Mouse (Mus musculus) spleen, adult 18-20 months (tissue): ENCODE data around the gene Spint2.
A peak's percentile ranks its signal among the peaks of the same experiment; 100 is the strongest.
"Not testable (repeated sequence)": the region's sequence is repeated elsewhere in the genome, so short reads cannot be mapped to it uniquely, and the experiment has no call there.

ENCODE experiments used
- DNase-seq, 2 experiments: peaks; one replicate each; pipeline ENCODE4 v3.0.0; 2022; ENCODE audit warnings: mixed read lengths in 2 of 2

Gene Spint2

GRCm38 (mm10) chr7:29237596-29237995, 44.1 kb downstream of the Spint2 start:
- peak in 1 of 2 experiments; percentile 21 for DNase-seq

GRCm38 (mm10) chr7:29236593-29236992, 45.1 kb downstream of the Spint2 start:
- DNase-seq, result no peak

GRCm38 (mm10) chr7:29234661-29235060, 47.1 kb downstream of the Spint2 start:
- no peak for DNase-seq

GRCm38 (mm10) chr7:29233745-29234144, 48.0 kb downstream of the Spint2 start:
- no peak for DNase-seq

GRCm38 (mm10) chr7:29232247-29233013, 49.3 kb downstream of the Spint2 start, which contains the start of gene Kcnk6:
TSS of gene Kcnk6 (minus strand) at chr7:29232515.
- DNase-seq, result peak; percentile 35 to 56

- no peak for DNase-seq
Observed at GRCm38 (mm10) chr7:29231517-29231916, 50.2 kb downstream of the Spint2 start.

GRCm38 (mm10) chr7:29230560-29230959, 51.2 kb downstream of the Spint2 start:
- DNase-seq, result no peak

GRCm38 (mm10) chr7:29228202-29228601, 53.5 kb downstream of the Spint2 start:
- DNase-seq, result no peak

- DNase-seq, result no peak
Observed at GRCm38 (mm10) chr7:29225520-29225919, 56.2 kb downstream of the Spint2 start.

- DNase-seq, result no peak
Observed at GRCm38 (mm10) chr7:29224756-29225394, 56.8 kb downstream of the Spint2 start.

GRCm38 (mm10) chr7:29214846-29215245, 66.9 kb downstream of the Spint2 start:
- no peak for DNase-seq

- DNase-seq, result no peak
Observed at GRCm38 (mm10) chr7:29214236-29214635, 67.5 kb downstream of the Spint2 start.

GRCm38 (mm10) chr7:29213675-29214082, 68.0 kb downstream of the Spint2 start, which contains the start of gene Catsperg1:
TSS of gene Catsperg1 (minus strand) at chr7:29214035.
- DNase-seq, result no peak

GRCm38 (mm10) chr7:29212775-29213560, 68.7 kb downstream of the Spint2 start:
- not testable (repeated sequence) for DNase-seq

GRCm38 (mm10) chr7:29212199-29212765, 69.4 kb downstream of the Spint2 start:
- DNase-seq, result peak in 1 of 2 experiments; percentile 16

GRCm38 (mm10) chr7:29211415-29212198, 70.1 kb downstream of the Spint2 start:
- peak; percentile 88 to 90 for DNase-seq

GRCm38 (mm10) chr7:29211013-29211412, 70.7 kb downstream of the Spint2 start:
- DNase-seq, result peak; percentile 51 to 57
